Mouse (Mus musculus): Measurements from ENCODE around the gene S1pr1.

The S1pr1 gene

GRCm38 (mm10) chr3:115675546-115676535 lies 39.0 kb downstream of the S1pr1 start:
- no peaks in the 10 kb centered on the region for H3K27me3 ChIP-seq (ENCODE audit: insufficient read depth, low read length)
- peaks cover 14% of the 10 kb centered on the region for H3K4me1 ChIP-seq (replicated peaks; ENCODE audit: low read depth, low read length)
- H3K4me3 ChIP-seq (replicated peaks; ENCODE audit: low read length) = no peak overlapping the region
- no peaks in the 10 kb centered on the region for H3K36me3 ChIP-seq (ENCODE audit: insufficient read depth, low read length)
- TF ChIP-seq POU5F1 (IDR thresholded peaks at IDR 0.05; ENCODE audit: borderline replicate concordance, low read length) = no peak
- no peak for TF ChIP-seq NANOG (IDR thresholded peaks at IDR 0.05; ENCODE audit: borderline replicate concordance, low read length)
- TF ChIP-seq CTCF (conservative IDR thresholded peaks at IDR 0.05; ENCODE audit: low read length) = no peak
- H3K9me3 ChIP-seq (ENCODE audit: low read length) = no peaks in the 10 kb centered on the region

GRCm38 (mm10) chr3:115674665-115675064 lies 40.2 kb downstream of the S1pr1 start:
- Histone ChIP-seq H3K4me1 (replicated peaks; ENCODE audit: low read depth, low read length) (peaks cover 14% of the 10 kb centered on the region), H3K27me3 (ENCODE audit: insufficient read depth, low read length) (no peaks in the 10 kb centered on the region), H3K4me3 (replicated peaks; ENCODE audit: low read length) (no peak overlapping the region), H3K36me3 (ENCODE audit: insufficient read depth, low read length) (no peaks in the 10 kb centered on the region), H3K9me3 (ENCODE audit: low read length) (no peaks in the 10 kb centered on the region)
- TF ChIP-seq CTCF (conservative IDR thresholded peaks at IDR 0.05; ENCODE audit: low read length) (no peak), NANOG (IDR thresholded peaks at IDR 0.05; ENCODE audit: borderline replicate concordance, low read length) (no peak), POU5F1 (IDR thresholded peaks at IDR 0.05; ENCODE audit: borderline replicate concordance, low read length) (no peak)

GRCm38 (mm10) chr3:115673663-115674157 lies 41.2 kb downstream of the S1pr1 start:
- Histone ChIP-seq H3K4me1 (replicated peaks; ENCODE audit: low read depth, low read length) (peaks cover 14% of the 10 kb centered on the region), H3K36me3 (ENCODE audit: insufficient read depth, low read length) (no peaks in the 10 kb centered on the region), H3K9me3 (ENCODE audit: low read length) (no peaks in the 10 kb centered on the region), H3K4me3 (replicated peaks; ENCODE audit: low read length) (no peak overlapping the region), H3K27me3 (ENCODE audit: insufficient read depth, low read length) (no peaks in the 10 kb centered on the region)
- no peak for TF ChIP-seq CTCF (conservative IDR thresholded peaks at IDR 0.05; ENCODE audit: low read length)
- TF ChIP-seq NANOG (IDR thresholded peaks at IDR 0.05; ENCODE audit: borderline replicate concordance, low read length) = no peak
- no peak for TF ChIP-seq POU5F1 (IDR thresholded peaks at IDR 0.05; ENCODE audit: borderline replicate concordance, low read length)

- Histone ChIP-seq H3K4me3 (replicated peaks; ENCODE audit: low read length) (no peak overlapping the region), H3K4me1 (replicated peaks; ENCODE audit: low read depth, low read length) (peaks cover 14% of the 10 kb centered on the region), H3K36me3 (ENCODE audit: insufficient read depth, low read length) (no peaks in the 10 kb centered on the region), H3K9me3 (ENCODE audit: low read length) (no peaks in the 10 kb centered on the region), H3K27me3 (ENCODE audit: insufficient read depth, low read length) (no peaks in the 10 kb centered on the region)
- TF ChIP-seq NANOG (IDR thresholded peaks at IDR 0.05; ENCODE audit: borderline replicate concordance, low read length) (no peak), POU5F1 (IDR thresholded peaks at IDR 0.05; ENCODE audit: borderline replicate concordance, low read length) (no peak), CTCF (conservative IDR thresholded peaks at IDR 0.05; ENCODE audit: low read length) (no peak)
Observed at GRCm38 (mm10) chr3:115672965-115673662, 41.8 kb downstream of the S1pr1 start.

- Histone ChIP-seq H3K4me3 (replicated peaks; ENCODE audit: low read length) (no peak overlapping the region), H3K9me3 (ENCODE audit: low read length) (no peaks in the 10 kb centered on the region), H3K36me3 (ENCODE audit: insufficient read depth, low read length) (no peaks in the 10 kb centered on the region), H3K4me1 (replicated peaks; ENCODE audit: low read depth, low read length) (peaks cover 17% of the 10 kb centered on the region), H3K27me3 (ENCODE audit: insufficient read depth, low read length) (no peaks in the 10 kb centered on the region)
- TF ChIP-seq CTCF (conservative IDR thresholded peaks at IDR 0.05; ENCODE audit: low read length) = no peak
- TF ChIP-seq POU5F1 (IDR thresholded peaks at IDR 0.05; ENCODE audit: borderline replicate concordance, low read length) = no peak
- no peak for TF ChIP-seq NANOG (IDR thresholded peaks at IDR 0.05; ENCODE audit: borderline replicate concordance, low read length)
Observed at GRCm38 (mm10) chr3:115669230-115669629, 45.6 kb downstream of the S1pr1 start.

- Histone ChIP-seq H3K36me3 (ENCODE audit: insufficient read depth, low read length) (no peaks in the 10 kb centered on the region), H3K4me3 (replicated peaks; ENCODE audit: low read length) (no peak overlapping the region), H3K9me3 (ENCODE audit: low read length) (no peaks in the 10 kb centered on the region), H3K4me1 (replicated peaks; ENCODE audit: low read depth, low read length) (peaks cover 3% of the 10 kb centered on the region; the same call in 1 of the 2 replicates), H3K27me3 (ENCODE audit: insufficient read depth, low read length) (no peaks in the 10 kb centered on the region)
- TF ChIP-seq POU5F1 (IDR thresholded peaks at IDR 0.05; ENCODE audit: borderline replicate concordance, low read length) (no peak), NANOG (IDR thresholded peaks at IDR 0.05; ENCODE audit: borderline replicate concordance, low read length) (no peak), CTCF (conservative IDR thresholded peaks at IDR 0.05; ENCODE audit: low read length) (no peak)
Observed at GRCm38 (mm10) chr3:115667182-115667581, 47.7 kb downstream of the S1pr1 start.

- Histone ChIP-seq H3K9me3 (ENCODE audit: low read length) (no peaks in the 10 kb centered on the region), H3K4me3 (replicated peaks; ENCODE audit: low read length) (no peak overlapping the region), H3K27me3 (ENCODE audit: insufficient read depth, low read length) (no peaks in the 10 kb centered on the region), H3K36me3 (ENCODE audit: insufficient read depth, low read length) (no peaks in the 10 kb centered on the region), H3K4me1 (replicated peaks; ENCODE audit: low read depth, low read length) (peaks cover 3% of the 10 kb centered on the region; the same call in 1 of the 2 replicates)
- TF ChIP-seq CTCF (conservative IDR thresholded peaks at IDR 0.05; ENCODE audit: low read length) (no peak), NANOG (IDR thresholded peaks at IDR 0.05; ENCODE audit: borderline replicate concordance, low read length) (no peak), POU5F1 (IDR thresholded peaks at IDR 0.05; ENCODE audit: borderline replicate concordance, low read length) (no peak)
Observed at GRCm38 (mm10) chr3:115666547-115666946, 48.3 kb downstream of the S1pr1 start.

GRCm38 (mm10) chr3:115664497-115664896 lies 50.4 kb downstream of the S1pr1 start:
- Histone ChIP-seq H3K4me3 (replicated peaks; ENCODE audit: low read length) (no peak overlapping the region), H3K27me3 (ENCODE audit: insufficient read depth, low read length) (no peaks in the 10 kb centered on the region), H3K4me1 (replicated peaks; ENCODE audit: low read depth, low read length) (peaks cover 3% of the 10 kb centered on the region; the same call in 1 of the 2 replicates), H3K36me3 (ENCODE audit: insufficient read depth, low read length) (no peaks in the 10 kb centered on the region), H3K9me3 (ENCODE audit: low read length) (no peaks in the 10 kb centered on the region)
- TF ChIP-seq POU5F1 (IDR thresholded peaks at IDR 0.05; ENCODE audit: borderline replicate concordance, low read length) (no peak), NANOG (IDR thresholded peaks at IDR 0.05; ENCODE audit: borderline replicate concordance, low read length) (no peak), CTCF (conservative IDR thresholded peaks at IDR 0.05; ENCODE audit: low read length) (no peak)

Measured in E14TG2a.4 (cell line).